Mouse (Mus musculus) erythroblast, embryonic 14.5 days (primary cell): Measurements from ENCODE around the gene Dgkz.

Experiments
- GATA1 ChIP-seq: IDR thresholded peaks from 2 replicates; pipeline ENCODE4 v1.6.1; 2012; ENCODE audit warnings: low read length, inconsistent platforms, mixed read lengths
- TAL1 ChIP-seq: IDR thresholded peaks from 3 replicates; pipeline ENCODE4 v1.6.1; 2012; ENCODE audit warnings: low read length, inconsistent platforms, mixed read lengths

GRCm38 (mm10) chr2:92004617-92005016 lies 29.0 kb upstream of the Dgkz start:
- TF ChIP-seq TAL1 (no peak), GATA1 (no peak)
